Mouse (Mus musculus): Measurements from ENCODE around the gene Krt4.

The Krt4 gene

DNA sequence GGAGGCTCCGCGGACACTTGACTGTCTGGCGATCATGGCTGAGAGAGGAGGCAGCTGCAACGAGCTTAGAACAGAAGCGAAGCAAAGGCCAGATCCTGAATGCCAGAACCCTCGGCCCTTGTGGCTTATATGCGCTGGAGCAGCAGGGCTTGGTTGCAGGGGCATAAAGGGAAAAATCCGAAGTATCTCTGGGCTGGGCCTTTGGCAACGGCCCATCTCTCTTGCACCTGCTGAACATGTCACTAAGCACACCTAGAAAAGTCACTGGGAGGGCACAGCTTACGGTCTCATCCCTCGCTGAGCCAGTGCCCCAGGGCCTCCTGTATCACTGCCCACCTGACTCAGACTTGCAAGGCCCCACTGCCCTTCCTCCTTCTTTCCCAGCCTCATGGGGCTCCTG lies at the start of gene Krt4:
TSS of gene Krt4 (minus strand) at position 101 of the 400 bp plus-strand sequence.
- DNase-seq, result no peak

GRCm38 (mm10) chr15:101973414-101974077 lies 49.0 kb upstream of the Krt4 start:
- peak; percentile 89 to 97 for DNase-seq

GRCm38 (mm10) chr15:101970536-101970935 lies 46.0 kb upstream of the Krt4 start:
- DNase-seq, result peak in 1 of 2 experiments; percentile 54

DNA sequence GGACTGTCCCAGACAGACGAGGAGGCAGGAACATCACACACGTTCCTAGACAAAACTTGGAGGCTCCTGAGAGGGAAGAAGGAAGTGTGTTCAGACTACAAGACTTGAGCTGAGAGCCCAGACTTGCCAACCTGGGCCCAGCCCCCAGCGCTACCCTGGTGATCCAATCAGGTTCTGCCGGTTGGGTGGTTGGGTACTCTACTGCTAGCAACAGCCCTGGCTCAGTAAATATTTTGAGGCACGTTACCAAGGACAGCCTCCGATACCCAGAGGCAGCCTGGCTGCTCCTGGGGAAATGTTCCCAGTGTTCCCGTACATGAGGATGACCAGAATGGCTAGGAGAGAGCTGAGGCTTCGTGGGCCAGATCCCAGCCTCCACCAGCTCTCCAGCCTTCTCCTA lies 42.3 kb upstream of the Krt4 start:
- no peak for DNase-seq

DNA sequence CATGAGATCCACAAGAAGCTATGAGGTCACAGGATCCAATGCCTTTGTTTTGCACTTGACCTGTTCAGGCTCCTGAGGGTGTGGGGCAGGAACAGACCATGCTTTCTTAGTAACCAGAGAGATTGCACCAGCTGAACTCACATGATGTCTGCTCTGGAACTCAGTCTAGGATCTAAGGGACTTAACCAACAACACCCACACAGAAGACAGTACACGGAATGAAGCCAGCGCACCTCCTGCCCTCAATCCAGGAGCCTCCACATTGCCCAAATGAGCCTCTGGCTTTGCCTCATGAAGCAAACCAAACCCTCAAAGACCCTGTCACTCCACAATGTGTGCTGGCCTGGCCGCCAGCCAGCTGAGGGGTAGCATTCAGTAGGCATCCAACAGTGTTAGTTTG lies 34.4 kb upstream of the Krt4 start:
- no peak for DNase-seq

DNA sequence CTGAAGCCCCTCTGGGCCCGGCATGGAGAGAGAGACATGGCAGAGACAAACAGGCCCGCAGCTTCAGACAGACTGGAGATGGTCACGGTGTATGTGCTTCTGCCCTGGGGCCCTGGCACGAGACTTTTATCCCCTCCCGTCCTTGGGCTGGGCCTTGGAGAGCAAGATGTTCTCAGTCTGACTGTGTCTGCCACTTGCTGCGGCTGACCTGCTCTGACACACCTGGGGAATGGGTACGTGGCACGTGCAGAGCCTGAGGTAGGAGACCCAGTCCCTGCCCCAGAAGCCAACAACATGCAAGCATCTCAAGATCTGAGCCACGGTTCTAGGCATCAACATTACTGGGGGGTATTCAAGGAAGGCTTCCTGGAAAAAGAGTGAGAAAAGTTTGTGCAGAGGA lies 29.7 kb upstream of the Krt4 start, which contains the start of gene Krt78:
TSS of gene Krt78 (minus strand) at position 101 of the 400 bp plus-strand sequence.
- DNase-seq, result no peak

DNA sequence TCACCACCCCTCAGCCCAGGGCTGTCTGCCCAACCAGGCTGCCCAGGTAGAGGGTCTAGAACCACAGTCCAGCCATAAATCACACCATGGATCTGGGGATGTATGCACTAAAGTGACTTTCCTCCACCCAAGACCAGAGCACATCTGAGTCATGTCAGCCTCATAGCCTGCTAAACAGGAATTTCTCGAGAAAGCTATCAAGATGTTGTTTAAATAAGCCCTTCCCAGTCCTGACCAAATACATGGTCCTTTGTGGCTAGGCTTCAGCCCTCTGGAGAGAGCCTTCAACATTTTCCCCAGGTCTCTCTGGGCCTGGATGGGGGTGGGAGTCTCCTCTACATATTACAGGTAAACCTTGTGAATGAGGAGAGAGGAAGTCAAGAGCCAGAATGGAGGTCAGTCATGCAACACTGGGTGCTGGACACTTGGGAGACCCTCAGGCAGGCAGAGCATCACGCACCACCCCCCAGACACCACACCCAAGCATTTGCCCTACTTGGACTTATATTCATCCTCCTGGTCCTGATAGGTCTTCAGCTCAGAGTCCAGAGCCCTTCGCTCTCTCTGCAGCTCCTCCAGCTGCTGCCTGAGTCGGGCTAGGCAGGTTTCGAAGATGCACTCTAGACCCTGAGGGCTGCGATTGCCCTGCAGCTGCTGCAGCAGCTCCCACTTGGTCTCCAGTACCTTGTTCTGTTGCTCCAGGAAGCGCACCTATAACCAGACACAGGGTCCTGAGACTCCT lies 28.4 kb upstream of the Krt4 start:
- no peak for DNase-seq

DNA sequence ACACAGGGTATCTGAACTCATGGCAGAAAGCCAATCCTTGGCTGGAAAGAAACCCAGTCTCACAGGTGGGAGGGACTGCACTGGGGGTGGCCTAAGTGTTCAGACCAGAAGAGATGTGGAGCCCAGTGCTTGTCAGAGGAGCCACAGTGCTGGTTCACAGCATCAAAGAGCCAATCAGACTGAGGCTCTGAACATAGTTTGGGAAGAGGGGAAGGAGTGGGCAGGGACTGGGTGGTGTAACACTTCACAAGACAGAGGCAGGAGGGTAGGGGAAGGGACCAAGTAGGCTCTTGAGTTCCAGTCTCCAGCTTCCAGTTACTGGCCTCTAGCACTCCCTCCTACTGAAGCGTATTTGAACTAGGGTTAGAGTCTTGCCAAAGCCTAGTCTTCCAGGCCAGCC lies 20.9 kb upstream of the Krt4 start:
- DNase-seq, result no peak

DNA sequence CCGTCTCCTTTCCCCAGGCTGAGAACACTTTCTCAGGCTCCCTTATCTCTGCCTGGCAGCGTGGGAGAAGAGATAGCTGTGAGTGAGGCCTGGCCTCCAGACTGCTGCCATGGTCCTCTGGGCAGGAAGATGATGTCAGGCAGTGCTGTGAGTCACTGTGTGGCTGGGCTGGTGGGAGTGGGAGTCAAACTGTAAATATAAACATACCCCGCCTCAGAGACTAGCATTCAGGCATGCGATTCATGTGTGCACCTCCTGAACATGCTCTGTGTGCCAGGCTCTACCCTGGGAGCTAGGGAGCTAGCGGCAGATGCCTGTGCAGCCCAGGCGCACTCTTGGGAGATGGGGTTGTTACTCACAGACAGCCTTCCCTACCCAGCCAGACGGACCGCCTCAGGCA lies 17.4 kb upstream of the Krt4 start:
- DNase-seq, result no peak

DNA sequence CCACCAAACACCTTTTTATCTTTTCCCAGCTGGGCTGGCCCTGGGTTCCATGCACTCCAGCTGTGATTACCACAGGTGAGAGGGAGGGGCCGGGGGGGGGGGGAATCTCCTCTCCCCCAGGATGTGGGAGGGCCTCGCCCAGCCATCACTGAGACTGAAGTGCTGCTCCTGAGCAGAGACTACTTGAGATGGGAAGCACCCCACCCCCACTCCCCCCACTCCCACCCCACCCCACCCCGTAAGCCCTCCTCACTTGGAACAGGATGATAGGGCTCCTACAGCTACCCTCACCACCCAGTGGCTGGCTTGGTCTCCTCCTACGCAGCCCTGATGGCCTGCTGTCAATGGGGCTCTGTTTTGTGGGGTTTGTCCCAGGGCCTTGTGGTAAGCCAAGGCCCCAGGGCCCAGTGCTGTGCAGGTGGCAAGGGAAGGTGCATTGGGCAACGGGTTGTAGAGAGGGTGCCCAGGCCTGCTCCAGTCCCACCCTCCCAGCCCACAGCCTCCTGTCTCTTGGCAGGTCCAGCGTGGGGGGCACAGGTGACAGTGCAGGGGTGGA lies 15.8 kb upstream of the Krt4 start, which contains the start of gene Krt79:
TSS of gene Krt79 (minus strand) at position 51 of the 556 bp plus-strand sequence.
- no peak for DNase-seq

GRCm38 (mm10) chr15:101938600-101939308 lies 14.2 kb upstream of the Krt4 start:
- peak in 1 of 2 experiments; percentile 11 for DNase-seq

- no peak for DNase-seq
Measured at GRCm38 (mm10) chr15:101933024-101933423, 8.5 kb upstream of the Krt4 start.

DNA sequence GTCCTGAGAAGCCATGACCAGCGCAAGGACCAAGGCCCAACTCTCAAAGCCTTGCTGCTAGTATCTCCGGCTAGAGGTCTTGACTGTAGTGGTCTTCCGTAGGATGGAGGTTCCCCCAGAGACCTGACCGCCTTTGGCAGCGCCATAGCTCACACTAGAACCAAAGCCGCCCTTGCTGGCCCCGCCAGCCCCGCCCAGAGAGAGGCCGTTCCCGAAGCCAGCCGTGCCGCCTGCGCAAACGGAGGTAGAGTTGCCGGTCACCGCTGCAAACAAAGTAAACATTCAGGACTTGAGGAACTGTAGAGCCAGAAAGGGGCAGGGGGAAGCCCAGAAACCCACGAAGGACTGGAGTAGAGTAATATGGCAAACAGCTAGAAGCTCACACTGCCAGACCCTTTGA lies 5.1 kb upstream of the Krt4 start:
- peak in 1 of 2 experiments; percentile 26 for DNase-seq

DNA sequence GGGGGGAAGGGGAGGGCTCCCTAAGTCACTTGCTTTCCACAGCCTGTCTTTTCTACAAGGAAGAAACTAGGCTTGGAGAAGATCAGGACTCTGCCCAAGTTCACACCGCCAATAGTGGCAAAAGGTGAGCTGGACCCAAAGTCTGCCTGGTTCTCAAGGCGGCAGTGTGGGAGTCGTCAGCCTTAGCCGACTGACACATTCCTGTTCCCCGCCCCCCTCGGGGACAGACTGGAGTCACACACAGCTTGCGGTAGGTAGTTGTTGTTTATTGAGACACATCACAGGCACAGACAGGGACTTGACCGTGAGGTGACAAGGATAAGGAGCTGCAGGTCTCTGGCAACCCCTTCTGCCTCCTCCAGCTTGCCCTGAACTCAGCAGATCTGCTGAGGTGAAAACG lies 4.6 kb upstream of the Krt4 start:
- DNase-seq, result peak in 1 of 2 experiments; percentile 5

GRCm38 (mm10) chr15:101927340-101928080 lies 3.0 kb upstream of the Krt4 start:
- peak; percentile 84 to 87 for DNase-seq

DNA sequence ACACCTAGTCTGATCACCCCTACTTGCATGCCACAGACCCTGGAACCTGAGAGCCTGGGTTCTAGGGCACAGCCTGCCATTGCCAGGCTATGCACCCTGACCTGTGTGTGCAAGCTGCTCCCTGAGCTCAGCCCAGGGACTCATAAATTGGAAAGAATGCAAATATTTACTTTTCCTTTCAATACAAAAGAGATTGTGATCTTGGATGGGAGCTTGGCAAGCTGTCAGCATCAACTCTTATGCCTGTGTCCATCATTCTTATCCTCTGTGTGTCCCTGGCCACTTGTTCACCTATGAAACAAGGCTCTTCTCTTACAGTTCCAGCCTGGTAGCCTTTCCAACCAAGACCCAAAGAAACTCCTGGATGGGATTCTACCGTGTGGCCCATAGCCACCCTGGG lies 506 bp upstream of the Krt4 start:
- no peak for DNase-seq

GRCm38 (mm10) chr15:101922296-101922695 lies 2.2 kb downstream of the Krt4 start:
- no peak for DNase-seq

- no peak for DNase-seq
Measured at GRCm38 (mm10) chr15:101916072-101916471, 8.5 kb downstream of the Krt4 start.

DNA sequence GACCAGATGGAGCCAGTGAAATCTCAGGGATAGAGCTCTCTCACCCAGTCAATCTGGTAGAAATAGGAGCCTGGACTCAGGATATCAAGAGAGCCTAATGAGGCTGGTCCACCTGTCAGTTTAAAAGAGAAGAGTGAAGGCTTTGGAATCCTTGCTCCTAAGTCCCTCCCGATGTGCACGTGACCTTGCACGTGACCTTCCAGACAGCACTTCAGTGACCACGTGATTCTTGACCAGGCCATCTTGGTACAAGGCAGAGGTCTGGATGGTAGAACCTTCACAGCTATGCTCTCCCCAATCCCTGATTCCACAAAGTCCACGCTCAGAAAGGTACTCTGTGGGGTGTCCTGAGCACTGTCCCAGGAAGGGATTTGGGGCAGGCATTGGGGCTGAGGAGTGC lies 19.7 kb downstream of the Krt4 start:
- no peak for DNase-seq

- DNase-seq, result no peak
Measured at GRCm38 (mm10) chr15:101902171-101903149, 22.1 kb downstream of the Krt4 start.

- no peak for DNase-seq
Measured at GRCm38 (mm10) chr15:101895216-101895615, 29.3 kb downstream of the Krt4 start.
